Mouse (Mus musculus) cerebellum, postnatal 4 days (tissue): Measurements from ENCODE around the gene Dusp22.

ENCODE experiments used
- DNase-seq, 2 experiments: peaks; one replicate each; pipeline ENCODE4 v3.0.0; 2022; ENCODE audit warnings: low spot score in 2 of 2, mixed read lengths in 1 of 2

Gene Dusp22

DNA sequence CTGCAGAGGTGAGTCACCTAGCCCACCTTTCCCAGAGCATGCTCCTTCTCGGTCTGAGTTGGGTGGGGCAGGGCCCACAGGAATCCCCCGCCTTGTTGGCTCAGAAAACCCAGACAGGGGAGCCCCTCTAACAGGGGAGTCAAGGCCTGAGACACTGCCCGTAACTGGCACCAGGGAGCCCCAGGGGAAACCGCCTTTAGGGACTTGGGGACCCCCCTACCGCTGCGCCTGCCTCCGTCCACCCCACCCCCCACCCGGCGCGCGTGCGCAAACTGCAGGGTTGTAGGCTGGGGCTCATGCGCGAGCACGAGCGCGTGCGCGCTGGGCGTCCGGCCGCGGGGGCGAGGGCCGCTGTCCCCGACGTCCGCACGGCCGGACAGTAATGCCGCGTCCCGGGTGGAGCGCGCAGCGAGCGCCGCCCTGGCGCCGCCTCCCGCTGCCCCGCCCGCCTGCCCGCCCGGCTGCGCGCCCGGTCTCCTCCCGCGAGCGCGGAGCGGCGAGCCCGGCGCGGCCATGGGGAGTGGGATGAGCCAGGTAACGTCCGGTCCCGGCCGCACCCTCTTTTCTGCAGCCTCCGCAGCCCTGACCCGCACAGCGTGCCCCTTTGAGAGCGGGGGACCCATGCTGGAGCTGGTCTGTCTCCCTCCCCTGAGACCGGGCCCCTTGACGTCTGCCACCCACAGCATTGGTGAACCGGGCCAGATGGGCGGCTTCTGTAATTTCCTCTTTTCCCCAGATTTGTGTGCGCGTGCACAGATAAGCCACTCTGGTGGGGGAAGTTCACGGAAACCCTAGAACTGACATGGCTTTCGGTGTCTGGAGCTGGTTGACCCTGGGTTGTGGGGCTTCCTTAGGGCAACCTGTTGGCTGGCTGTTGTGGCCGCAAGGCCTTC, at the start of gene Dusp22:
Gene Dusp22, plus strand, starts transcription at position 387 of the 893 bp plus-strand sequence.
- peak; percentile 78 to 84 for DNase-seq

DNA sequence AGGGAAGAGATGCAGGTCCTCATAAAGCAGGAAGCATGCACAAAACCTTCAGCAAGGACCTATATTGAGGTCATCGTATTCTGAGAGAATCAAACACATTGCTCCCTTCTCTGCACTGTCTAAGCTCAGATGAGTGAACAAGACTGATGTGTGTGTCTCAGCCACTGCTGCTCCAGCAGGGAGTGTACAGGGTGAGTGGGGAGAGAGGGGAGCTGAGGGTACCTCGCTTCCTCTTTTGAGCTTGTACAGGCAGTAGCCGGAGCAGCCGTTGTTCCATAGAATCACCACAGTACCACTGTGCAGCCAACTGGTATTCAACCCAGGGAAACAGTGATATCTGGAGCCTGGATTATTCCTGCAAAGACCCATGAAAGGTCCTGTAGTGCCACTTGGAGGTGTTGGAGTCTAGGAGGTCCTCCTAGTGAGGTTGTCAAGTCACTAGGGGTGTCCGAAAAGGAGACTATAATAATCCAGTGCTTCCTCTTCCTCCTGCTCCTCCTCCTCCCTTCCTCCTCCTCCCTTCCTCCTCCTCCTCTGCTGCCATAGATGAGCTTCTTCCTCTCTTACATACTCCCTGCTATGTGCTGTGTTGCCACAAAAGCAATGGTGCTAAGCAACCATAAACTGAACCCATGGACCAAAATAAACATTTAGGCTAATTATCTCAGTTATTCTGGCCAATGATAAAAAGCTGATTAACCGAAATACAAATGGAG, 47.6 kb upstream of the Dusp22 start:
- DNase-seq, result no peak

DNA sequence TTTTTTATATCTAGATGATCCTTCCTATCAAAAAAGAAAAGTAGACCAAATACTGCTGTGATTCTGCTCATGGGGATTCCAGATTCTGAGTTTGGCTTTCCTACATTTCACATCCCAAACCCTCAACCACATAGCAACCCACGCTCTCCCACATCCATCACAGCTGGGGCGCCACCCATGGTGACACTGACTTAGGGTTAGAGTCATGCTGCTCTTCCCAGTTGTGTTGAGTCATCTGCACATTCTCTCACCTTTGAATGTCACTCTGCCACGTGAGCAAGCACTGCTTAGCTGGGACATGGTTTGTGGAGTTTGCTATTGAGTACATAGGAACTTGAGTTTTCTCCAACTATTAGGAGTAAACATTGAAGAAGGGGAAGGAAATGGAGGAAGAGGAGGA, 40.1 kb upstream of the Dusp22 start:
- no peak for DNase-seq

DNA sequence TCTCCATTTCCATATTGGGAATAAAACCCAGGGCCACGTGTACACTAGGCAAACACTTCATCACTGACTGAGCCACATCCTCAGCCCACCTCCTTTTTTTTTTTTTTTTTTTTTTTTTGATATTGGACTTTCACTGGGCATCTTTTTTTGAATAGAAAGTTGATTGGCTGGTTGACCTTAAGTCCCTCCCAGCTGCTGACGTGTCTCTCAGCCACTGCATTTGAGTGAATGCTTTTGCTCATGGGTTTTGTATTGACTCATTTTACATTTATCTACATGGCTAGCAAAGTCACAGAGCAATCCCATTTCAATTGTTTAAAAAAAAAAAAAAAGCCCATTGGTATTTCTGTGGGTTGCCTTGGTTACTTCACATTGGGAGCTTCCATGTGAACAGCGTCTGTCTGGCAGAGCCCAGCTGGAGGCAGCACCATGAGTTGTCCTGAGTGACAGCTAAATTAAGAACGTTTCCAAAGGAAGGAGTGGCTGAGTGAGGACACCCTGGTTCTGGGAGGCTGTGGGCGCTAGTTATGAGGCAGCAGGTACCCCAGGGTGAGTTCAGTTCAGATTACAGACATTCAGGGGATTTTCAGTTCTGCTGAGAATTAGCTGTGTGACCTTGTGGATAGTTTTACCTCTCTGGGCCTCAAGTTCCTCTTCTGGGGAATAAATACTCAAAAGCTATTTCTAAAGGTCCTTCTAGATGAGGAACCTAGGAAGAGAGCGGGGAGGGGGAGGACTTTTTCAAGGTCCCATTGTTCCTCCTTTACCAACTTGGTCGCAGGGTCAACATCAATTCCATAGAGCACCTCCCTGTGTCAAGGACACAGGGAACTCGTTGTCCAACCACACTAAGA, 31.4 kb upstream of the Dusp22 start:
- DNase-seq, result no peak

DNA sequence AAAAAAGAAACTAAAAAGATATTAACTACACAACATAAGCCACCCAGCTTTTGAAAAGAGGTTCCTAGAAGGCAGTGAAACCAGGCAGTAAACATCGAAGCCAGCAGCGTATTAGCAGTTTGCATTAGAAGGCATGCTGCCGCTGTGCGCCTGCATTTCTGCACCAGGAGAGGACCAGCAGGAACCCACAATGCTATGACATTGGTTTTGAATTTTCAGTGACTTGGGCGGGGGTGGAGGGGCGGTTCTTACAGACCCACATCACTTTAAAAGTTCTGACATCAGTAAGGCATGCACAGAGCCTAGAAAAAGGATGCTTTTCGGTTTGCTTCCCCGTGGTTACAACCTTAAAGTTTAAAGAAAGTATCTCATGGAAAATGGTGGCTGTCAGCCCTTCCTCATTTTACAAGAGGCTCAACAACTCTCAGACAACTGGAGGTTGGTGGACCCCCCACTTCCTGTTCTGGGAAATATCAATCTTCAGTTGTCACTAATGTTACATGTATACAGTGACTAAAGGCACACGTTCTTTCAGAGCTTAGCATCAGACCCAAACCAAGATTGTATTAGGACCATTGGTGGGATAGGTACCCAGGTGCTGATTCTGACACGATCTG, 29.9 kb upstream of the Dusp22 start:
- no peak for DNase-seq

DNA sequence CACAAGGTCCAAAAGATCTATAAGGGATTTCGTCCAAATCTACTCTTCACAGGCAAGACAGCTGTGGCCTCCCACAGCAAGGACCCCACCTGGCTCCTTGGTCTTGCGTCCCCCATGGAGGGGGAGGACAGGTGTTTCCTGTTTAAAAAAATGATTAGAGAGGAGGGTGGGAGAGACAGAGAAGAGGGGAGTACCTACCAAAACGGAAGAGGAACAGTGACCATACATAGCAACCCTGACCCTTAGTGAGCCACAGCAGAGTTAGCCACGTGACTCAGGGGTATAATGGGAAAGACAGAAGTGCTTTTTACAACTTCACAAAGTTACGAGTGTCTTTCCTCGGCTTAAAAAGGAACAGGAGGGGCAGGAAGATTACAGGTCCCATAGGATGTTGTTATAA, 26.8 kb upstream of the Dusp22 start:
- DNase-seq, result no peak

DNA sequence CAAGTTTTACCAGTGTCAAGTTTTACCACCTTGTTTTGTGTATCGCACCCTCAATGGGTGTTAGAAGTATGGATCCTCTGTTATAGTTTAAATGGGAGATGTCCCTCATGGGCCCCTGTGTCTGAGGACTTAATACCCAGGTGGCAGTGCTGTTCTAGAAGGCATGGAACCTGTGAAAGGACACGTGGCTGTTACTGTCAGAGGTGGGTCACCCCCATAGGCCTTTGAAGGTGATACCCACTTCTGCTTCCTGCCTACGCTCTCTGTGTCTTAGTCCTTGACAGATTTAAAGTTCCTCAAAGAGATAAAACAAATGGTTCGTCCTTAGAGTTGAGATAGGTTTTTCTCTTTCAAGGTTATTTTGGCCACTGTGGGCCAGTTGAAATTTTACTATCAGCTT, 23.3 kb upstream of the Dusp22 start:
- DNase-seq, result no peak

DNA sequence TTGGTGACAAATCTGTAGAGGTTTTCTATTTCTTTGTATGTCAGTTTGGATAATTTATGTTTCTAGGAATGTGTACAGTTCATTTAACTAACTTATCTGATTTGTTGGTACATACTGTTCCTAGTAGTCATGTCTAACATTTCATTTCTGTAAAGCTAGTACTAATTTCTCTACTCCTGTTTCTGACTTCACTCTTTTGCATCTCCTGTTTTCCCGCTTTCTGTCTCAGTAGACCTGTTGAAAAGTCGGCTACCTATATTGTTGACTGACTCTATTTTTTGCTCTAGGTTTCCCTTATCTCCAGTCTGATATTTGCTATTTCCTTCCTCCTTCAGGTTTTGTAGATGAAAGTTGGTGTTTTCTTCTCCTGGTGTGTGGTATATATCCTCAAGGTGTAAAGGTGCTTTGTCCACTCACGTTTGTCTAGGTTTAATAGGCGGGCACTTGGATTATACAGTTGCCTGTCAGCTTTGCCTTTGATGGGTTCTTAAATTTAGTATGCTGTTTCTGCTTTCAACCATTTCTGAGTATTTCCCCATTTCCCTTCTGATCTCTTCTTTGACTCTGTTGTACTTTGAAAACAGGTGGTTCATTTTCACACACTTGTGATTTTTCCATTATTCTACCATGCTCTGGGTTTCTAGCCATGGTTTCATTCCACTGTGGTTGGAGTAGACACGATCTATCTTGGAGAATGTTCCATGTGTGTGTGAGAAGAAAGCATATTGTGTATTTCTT, 21.3 kb upstream of the Dusp22 start:
- no peak for DNase-seq

DNA sequence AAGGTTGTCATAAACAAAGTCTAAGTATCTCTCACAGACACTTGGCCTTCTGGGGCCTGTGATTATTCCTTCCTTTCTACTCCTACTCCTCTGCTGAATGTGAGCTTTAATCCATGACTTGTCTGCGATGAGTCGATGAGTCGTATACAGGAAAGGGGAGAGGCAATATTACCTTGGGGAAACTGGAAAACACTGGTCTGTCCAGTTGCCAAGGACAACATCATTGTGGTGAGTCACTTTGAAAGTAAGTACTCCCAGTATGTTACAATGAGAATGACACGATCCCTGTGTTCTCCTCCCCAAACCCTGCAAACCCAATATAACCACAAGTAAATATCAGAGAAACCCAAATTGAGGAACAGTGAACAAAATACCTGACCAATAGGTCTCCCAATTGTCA, 17.7 kb upstream of the Dusp22 start:
- DNase-seq, result no peak

DNA sequence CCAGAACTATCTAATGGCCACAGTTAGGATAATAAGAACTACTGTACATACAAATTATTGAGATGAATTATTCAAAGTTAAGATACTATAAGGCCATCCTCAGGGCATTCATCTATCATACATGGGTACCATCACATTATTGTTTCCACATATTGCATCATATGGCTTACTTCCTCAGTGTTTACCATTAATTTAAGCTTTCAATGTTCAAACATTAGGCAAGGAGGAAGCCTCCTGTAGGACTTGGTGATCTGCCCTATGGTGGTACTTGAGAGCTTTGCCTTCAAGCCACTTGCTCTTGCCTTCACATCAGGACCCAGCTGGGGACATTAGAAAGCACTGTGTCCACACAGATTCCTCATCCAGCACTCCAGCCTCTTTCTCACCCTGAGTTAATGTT, 11.3 kb upstream of the Dusp22 start:
- DNase-seq, result no peak

DNA sequence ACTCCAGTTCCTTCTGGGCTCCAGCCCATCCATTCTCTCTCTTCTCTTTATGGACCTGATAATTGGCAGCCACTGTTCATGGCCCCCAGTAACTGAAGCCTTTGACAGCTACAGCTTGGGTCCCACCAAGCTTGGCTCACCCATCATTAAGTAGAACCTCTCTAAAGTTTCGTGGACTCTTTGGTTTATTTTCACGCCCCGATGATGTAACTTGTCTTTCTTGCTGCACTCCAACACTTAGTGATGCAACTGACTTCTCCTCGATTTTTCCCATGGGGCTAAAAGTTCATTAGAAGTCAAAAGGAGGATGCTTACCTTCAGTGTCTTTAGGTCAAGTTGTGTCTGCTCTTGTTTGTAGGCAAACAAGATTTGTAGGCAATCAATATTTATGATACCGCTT, 10.6 kb upstream of the Dusp22 start:
- no peak for DNase-seq

DNA sequence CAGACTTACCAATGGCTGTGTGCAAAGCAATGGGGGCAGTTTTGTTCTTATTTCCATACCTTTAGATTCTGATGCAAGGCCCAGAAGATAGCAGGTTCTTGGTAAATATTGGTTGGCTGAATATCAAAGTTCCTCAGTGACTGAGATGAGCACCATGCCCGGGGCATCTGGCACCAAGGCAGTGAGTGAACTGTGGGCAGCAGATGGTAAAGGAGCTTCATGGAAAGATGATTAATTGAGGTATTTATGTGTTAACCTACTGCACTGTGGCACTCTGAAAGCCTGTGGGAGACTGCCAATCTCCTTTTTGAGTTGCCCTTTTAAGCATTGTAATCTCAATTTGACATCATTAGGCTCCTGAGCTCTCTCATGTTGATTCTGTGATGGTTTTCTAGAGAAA, 9.1 kb upstream of the Dusp22 start:
- DNase-seq, result no peak

DNA sequence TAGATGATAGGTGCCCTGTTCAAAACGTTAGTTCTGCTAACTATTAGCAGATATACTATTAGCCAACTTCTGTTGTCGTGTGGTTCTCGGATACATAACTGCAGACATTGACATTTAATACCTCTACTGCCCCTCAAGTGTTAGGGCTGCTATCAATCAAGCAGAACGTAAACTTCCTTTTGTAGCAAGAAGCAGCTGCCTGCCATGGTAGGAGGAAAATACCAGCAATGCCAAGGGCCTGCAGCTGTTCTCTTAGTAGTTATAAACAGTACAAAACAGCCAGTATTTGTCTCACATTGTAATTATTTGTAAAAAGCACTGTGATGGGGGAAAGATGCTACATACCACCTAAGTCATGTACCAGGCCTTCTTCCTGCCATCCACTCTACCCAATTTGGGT, 6.7 kb upstream of the Dusp22 start:
- no peak for DNase-seq

DNA sequence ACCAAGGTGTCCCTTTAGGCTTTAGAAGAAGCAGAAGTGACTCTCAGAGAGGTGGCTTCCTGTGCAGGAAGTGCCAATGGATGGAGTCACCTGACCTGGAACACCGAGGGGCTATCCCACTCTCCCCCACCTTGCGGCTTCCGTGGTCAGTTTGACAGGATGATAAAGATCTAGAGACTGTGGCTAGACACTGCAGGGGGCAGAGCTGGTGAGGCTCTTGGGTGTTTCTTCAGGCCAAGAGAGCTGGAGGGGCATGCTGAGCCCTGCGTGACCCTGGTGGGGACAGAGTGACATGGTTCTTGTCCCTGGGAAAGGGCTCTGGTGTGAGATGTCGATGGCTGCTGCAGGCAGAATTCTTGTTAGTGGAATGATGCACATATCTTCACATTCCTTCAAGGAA, 5.3 kb upstream of the Dusp22 start:
- DNase-seq, result no peak

DNA sequence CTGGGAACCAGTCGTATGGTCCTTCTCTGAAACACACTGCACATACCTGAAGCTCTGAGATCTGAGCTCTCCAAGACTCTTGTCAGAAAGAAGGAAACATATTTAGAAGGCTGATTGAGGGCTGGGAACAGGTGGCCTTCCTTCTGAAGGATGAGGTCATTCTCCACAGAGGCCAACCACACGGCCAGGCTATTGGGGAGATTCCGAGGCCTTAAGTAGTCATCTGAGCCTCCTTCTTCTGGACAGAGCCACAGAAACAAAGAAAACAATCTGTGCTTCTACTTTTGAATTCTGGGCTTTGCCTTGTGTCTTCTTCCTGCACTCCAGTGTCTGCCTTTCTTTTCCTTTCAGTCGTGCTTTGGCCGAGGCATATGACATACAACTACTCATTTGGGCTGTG, 2.9 kb upstream of the Dusp22 start:
- no peak for DNase-seq

DNA sequence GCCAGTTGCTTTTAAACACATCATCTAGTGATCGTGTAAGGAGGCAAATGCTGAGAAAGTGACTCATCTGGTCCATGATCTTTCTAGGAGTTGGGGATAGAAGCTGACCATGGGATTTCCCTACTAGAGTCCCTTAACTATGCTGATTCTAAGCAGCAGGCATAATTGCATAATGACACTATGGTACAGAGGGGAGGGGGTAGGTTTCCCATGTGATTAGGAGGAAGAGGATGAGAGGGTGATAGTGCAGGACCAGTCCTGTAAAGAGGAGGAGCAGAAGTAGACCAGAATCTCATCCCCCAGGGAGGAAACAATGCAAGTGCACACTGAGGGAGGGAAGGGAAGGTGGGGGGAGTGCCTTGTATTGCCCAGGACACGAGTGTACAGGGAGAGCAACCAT, 2.0 kb upstream of the Dusp22 start:
- DNase-seq, result no peak

DNA sequence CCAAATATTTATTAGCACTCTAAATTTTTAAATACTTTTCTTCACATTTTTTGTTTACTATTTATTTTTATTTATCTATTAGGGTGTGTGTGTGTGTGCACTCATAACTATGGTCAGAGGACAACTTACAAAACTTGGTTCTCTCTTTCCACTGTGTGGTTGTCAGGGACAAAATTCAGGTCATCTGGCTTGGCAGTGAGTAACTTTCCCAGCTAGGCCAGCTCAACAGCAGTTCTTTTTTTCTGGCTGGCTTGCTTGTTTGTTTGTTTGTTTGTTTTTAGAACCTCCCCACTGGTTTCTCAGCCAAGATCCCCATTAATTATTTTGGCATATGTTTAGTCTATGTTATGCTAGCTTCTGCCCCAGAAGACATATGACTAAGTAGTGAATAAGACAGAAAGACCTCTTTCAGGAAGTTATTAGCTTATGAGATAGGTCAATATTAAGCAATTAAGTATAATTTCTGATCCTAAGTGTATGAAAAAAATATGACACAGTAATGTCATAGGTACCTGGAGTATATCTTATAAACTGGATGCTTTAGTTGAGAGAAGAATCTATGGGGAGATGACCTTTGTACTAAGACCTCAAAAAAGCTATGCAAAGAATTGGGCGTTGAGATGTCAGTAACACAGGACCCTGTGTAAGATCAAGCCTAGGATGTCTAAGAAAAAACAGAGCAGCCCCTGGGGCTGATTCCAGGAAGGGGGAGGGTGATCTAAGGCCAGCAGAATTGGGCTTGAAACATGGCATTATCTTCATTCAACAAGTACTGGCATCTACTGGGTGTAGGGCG, 1.4 kb upstream of the Dusp22 start:
- no peak for DNase-seq

DNA sequence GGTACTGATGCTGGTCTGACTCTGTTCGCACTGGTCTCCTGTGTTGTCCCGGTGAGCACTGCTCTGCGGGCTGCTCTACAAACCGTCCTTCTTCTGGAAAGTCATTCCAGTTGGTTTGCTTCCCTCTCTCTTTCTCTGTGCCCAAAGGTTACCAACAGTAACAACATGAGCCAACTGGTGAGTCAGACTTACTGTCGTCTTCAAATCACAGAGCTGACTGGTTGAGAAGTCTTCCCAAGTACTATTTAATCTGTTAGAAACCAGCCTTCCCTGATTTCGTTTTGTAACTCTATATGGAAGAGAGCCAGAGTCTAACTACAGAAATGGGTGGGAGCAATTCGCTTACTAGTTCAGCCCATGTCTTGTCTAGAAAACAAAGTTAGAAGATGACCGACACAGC, 5.5 kb downstream of the Dusp22 start:
- no peak for DNase-seq

DNA sequence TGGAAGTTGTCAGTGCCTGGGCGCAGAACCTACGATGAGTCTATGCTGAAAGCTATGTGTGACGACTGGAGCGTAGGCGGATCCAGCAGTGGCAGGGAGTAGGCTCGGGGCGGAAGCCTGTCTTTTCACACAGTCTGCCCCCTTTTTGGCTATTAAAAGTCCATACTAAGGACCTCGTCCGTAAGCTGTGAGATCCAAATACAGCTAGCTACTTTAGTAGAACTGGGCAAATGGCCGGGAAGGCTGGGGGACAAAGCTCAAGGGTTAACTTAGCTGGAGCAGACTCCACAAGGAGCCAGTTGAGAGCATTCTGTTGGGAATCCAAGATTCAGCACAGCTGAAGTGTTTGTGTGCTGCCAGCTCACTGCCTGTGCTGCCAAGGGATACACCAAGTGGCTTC, 6.7 kb downstream of the Dusp22 start:
- no peak for DNase-seq

DNA sequence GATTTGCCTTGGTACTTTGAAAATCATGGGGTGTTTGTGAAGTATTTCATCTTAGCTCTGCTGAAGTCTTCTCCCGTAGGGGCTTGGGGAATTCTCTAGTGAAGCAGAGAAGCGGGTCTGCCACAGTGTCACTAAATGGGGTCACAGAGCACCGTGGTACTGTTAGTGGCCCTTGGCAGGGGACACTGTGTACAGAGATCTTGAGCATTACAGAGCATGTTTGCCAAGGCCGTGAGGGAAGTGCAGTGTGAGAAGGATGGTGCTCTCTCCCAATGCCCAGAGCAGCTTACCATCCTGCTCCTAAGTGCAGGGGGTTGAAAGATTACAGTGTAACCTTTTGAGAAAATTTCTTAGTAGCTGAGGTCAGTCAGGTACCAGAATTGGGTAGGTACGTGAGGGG, 8.5 kb downstream of the Dusp22 start:
- no peak for DNase-seq
